Mouse (Mus musculus): Measurements from ENCODE around the gene Bfsp1.

- TF ChIP-seq CTCF (IDR thresholded peaks at IDR 0.05; ENCODE audit: low read depth) (no peak), EP300 (optimal IDR thresholded peaks at IDR 0.05) (no peak)
These were observed 8.1 kb upstream of the Bfsp1 start for GRCm38 (mm10) chr2:143870936-143871688.

Data from stomach, postnatal 0 days (tissue).